Mouse (Mus musculus) olfactory bulb, adult 2 months (tissue): ENCODE results near the gene Cd70.

ENCODE experiments used
- CTCF ChIP-seq: fragments of 200-500 bp; IDR thresholded peaks from 2 replicates; pipeline ENCODE4 v1.5.1; 2012; ENCODE audit warnings: low read depth, mild to moderate bottlenecking, low read length, moderate library complexity; ENCODE audit not compliant: insufficient read depth
- POLR2A ChIP-seq: fragments of 200-500 bp; IDR thresholded peaks from 2 replicates; pipeline ENCODE4 v1.6.1; 2012; ENCODE audit warnings: mild to moderate bottlenecking, low read depth, low read length, moderate library complexity; ENCODE audit not compliant: insufficient read depth

DNA sequence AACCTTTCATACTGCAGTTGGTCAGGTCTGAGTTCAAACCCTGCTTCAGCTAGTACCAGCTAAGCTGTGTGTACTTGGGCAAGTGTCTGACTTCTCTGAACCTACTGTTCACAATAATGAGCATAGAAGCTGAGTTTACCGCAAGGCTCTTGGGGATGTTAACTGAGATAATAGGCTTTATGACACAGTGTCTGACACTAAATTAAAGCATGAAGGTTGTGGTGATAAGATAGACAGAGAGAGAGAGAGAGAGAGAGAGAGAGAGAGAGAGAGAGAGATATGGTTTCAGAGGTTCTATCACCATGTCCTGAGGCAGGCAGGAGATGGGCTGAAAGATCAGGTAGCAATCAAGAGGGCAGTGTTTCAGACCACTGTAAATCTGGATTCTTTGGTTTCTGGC is 39.6 kb downstream of the Cd70 start:
- TF ChIP-seq CTCF (no peak), POLR2A (no peak)
